Mouse (Mus musculus): ENCODE data around the gene Nynrin.

GRCm38 (mm10) chr14:55918240-55919082 lies 64.7 kb downstream of the Nynrin start:
- TF ChIP-seq CTCF (IDR thresholded peaks at IDR 0.05), result peak; percentile 98
- no peak for TF ChIP-seq EP300 (IDR thresholded peaks at IDR 0.05)

Data from lung, postnatal 0 days (tissue).